Mouse (Mus musculus) ovary, postnatal 36 days (tissue): ENCODE results near the gene Myo16.

ENCODE experiments used
- DNase-seq: peaks from one replicate; pipeline ENCODE4 v3.0.0; 2022; ENCODE audit warnings: low spot score, mixed read lengths

The Myo16 gene

GRCm38 (mm10) chr8:10303992-10304391 lies 150.3 kb downstream of the Myo16 start:
- DNase-seq: no peak

DNA sequence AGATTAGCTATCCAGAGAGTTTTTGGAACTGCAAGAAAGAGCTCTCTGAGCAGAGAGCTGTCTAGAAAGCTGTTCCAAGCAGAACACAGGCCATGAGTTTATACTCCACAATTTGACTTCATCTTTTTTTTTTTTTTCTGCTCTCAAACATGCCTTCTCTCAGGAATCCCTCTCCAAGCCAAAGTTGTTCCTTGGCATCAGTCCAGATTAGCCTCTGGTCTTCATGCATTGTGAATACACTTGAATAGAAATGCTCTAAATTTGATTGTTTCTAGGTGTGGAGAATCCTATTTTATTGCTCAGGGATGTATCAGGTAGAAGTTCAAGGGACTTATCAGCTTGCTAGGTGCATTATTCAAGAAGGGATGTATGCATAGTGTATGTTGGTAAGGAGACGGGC lies 151.0 kb downstream of the Myo16 start:
- no peak for DNase-seq

GRCm38 (mm10) chr8:10307345-10307744 lies 153.6 kb downstream of the Myo16 start:
- no peak for DNase-seq

GRCm38 (mm10) chr8:10307770-10308476 lies 154.2 kb downstream of the Myo16 start:
- DNase-seq: no peak

GRCm38 (mm10) chr8:10310470-10310869 lies 156.8 kb downstream of the Myo16 start:
- DNase-seq: no peak

- no peak for DNase-seq
Measured at GRCm38 (mm10) chr8:10312316-10312715, 158.6 kb downstream of the Myo16 start.

DNA sequence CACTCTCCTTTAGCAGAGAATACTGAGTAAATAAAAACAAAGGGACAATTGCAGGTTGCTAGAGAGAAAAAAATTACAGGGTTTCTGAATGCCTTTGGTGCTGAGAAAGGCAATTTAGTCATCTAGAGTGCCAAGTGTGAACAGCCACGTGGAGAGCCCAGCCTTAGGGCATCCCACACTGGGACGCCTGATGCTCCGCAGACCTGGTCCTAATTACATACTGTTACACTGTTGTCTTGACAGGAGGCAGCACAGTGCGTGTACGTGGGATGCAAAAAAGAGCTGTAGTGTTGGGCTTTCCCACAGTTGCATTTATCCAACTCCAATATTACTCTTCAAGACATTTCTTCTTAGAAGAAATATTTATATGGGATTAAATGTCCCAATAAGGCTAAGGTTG lies 162.5 kb downstream of the Myo16 start:
- DNase-seq: no peak

DNA sequence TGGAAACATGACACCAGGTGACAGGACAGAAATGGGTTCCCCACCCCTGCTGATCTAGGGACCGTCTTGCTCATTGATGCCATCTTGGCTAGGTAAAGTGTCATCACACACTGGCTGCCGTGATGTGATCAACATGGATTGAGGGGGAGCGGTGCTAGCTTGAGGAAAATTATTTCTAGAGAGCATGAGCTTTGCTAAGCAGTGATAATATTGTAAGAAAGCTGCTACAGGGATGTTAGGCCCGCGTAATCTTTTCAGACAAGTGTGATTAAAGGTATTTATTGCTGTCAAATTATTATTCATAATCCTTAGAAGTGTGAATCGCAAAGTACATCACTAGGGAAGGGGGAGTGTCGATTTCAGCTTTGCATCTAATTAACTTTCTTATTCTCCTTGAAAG lies 164.4 kb downstream of the Myo16 start:
- DNase-seq: no peak

DNA sequence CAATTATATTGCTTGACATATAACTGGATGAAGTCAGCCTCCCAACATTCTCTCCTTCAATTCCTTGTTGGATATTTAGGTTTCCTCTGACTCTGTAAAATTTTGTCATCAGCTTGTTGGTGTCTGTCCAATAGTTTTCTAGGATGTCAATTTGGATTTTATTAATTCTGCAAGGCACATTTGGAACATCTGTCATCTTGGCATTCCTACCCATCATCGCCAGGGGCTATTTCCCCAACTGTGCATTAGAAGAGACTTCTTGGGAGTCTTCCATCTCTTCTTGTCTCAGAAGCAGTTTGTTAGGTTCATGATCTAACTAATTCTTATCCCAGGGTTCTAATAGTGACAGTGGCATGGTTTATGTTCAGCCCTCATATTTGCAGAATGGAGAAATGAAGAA lies 196.7 kb downstream of the Myo16 start:
- DNase-seq: no peak

- DNase-seq: no peak
Measured at GRCm38 (mm10) chr8:10358711-10359110, 205.0 kb downstream of the Myo16 start.

- DNase-seq: no peak
Measured at GRCm38 (mm10) chr8:10362949-10363348, 209.2 kb downstream of the Myo16 start.

GRCm38 (mm10) chr8:10363654-10364406 lies 210.1 kb downstream of the Myo16 start:
- no peak for DNase-seq

- DNase-seq: no peak
Measured at GRCm38 (mm10) chr8:10366141-10366540, 212.4 kb downstream of the Myo16 start.

- DNase-seq: no peak
Measured at GRCm38 (mm10) chr8:10372571-10372970, 218.9 kb downstream of the Myo16 start.

- DNase-seq: no peak
Measured at GRCm38 (mm10) chr8:10387143-10387542, 233.4 kb downstream of the Myo16 start.

DNA sequence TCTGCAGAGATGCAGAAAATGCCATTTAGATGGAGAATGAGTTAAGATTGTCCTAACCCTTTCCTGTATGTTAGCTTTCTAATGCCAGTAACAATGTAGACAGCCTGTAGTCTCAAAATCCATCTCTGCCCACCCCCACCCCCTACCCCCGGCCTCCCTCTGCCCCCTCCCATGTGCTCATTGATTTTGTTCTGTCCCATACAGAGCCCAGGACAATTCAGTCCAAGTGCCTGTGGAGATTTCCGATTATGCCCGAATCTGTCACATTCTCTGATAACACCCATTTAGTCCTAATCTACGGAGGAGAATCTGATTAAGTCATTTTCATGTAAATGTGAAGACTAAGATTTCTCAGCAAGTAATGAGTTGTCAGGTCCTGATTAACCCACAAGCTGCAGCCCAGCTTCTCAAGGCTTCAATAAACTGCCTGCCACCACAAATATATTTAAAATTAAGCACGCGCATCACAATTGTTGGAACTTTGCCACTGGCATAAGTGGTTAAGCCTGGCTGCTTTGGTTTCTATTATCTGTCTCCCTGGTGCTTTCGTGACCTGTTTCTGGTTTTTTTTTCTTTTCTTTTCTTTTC lies 237.5 kb downstream of the Myo16 start:
- DNase-seq: no peak

GRCm38 (mm10) chr8:10391913-10392312 lies 238.2 kb downstream of the Myo16 start:
- no peak for DNase-seq

DNA sequence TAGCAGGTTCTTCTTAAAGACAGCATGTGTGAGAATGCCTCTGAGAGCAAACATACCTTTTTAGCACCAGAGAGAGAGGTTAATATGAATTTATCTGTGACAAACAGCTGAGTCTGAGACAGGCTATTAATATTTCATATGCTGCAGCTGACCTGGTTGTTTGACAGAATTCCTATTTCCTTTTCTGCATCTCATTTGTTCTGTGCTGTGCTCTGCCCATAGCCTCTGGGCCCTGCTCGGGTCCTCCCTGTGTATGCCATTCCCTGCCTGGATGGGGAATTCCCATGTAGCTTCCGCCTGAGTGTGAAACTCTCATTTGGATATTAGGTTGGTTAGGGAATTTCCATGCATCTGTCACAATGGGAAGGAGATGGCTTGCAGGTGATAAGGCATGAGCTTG lies 240.8 kb downstream of the Myo16 start:
- DNase-seq: no peak

GRCm38 (mm10) chr8:10395146-10395545 lies 241.4 kb downstream of the Myo16 start:
- no peak for DNase-seq

DNA sequence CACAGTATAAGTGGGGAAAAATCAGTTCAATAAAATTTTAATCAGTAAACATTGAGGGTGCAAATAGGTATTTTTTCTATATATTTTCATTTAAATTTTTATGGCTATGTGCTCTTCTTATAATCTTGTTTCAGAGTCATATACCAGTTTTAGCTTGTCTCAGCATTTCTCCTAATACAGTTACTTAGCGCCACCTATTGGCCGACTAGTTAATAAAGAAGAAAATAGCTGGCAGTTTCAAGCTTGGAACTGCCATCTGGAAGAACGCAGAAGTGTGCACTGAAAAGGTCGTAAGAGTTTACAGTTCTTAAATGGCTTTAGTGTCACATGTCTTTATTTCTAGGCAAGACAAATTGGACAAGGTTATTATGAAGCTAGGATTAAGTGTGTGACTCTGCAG lies 248.9 kb downstream of the Myo16 start:
- DNase-seq: no peak

DNA sequence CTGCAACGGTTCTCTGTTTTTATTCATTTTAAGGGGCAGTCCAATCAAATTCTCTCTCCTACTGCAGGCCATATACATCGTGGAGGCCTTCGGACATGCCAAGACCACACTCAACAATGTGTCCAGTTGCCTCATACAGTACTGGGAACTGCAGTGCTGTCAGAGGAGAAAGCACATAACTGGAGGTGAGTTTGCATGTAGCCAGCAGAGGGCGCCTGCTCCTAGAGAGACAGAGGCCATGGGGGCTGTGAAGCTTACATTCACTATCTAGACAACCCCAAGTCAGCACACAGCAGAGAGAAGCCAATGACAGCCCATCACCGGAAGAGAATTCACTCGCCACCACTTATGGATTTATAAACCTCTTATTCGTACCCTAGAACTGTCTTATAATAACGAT lies 251.8 kb downstream of the Myo16 start:
- peak; percentile 29 for DNase-seq

- no peak for DNase-seq
Measured at GRCm38 (mm10) chr8:10409043-10409442, 255.3 kb downstream of the Myo16 start.

DNA sequence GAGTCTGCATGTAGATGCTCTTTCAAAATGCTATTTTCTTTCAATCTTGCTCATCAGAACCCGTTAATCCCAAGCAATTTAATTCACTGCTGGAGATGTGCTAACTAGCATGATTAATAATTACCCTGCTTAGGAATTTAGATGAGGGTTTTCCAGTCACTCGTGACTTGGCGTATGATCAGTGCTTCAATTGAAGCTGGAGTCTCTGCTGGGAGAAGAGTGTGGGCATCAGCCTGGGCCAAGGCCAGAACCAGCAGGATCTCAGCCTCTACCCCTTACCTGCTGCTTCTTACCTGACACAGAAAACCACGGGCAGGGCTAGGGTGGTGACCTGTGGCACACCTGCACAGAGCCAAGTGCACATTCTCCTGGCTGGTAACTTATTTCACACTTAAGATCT lies 257.8 kb downstream of the Myo16 start:
- DNase-seq: no peak
